Mouse (Mus musculus): Measurements from ENCODE around the gene Gpr152.

GRCm38 (mm10) chr19:4156073-4156579, 16.5 kb downstream of the Gpr152 start:
- TF ChIP-seq POLR2A (IDR thresholded peaks at IDR 0.05; ENCODE audit: borderline replicate concordance, extremely low read depth, low read depth, low read length) (no peak), CTCF (IDR thresholded peaks at IDR 0.05; ENCODE audit: insufficient read depth, low read length) (no peak)
